Mouse (Mus musculus) embryonic stem cell, embryonic (primary cell): ENCODE results near the gene Nob1.

Experiments used
- CTCF ChIA-PET, 4 experiments: fragments of 300-600 bp in 2 of 4; fragments of 350-600 bp in 2 of 4; sonication (Branson Sonifier 250); formaldehyde crosslinking; loops; one replicate each; lab custom pipeline; 2022; ENCODE audit warnings: inconsistent platforms in 2 of 4; lab: Charles Lee
- POLR2A ChIA-PET, 4 experiments: fragments of 300-600 bp in 2 of 4; fragments of 350-600 bp in 2 of 4; sonication (Branson Sonifier 250); formaldehyde crosslinking; loops; one replicate each; lab custom pipeline; 2022; ENCODE audit warnings: antibody characterized with exemption in 4 of 4, inconsistent platforms in 1 of 4; lab: Charles Lee

Nob1 gene

DNA sequence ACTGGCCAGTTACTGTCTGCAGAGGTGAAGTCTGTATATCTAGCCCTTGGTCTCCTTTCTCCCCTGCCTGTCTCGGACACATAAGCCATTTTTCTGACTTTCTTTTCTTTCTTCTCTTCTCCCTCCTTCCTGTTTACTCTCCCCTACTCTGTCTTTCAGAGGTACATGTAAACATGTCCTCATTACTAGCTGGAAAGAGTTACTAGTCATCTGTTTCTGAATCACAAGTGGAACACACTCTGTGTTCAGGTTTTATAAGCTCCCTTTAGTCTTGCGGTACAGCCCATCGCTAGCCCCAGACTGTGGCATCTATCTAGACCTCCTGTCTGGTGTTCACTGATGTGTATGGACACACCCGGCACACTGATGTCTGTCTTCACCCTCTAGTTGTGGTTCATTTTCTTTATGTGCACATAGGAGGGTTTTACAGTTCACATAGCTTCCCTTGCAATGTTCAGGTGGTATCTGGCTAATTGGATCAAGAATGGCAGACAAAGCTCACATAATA is 23.6 kb upstream of the Nob1 start:
- CTCF ChIA-PET: interaction anchor here in 3 of 4 experiments (0.7 to 2.1 kb wide), 6 partner anchors 10 to 128 kb away, joined by 3 to 10 read pairs (median 4); partner anchors contain the start of gene Nob1 (in 1 of the 3)
- POLR2A ChIA-PET: interaction anchor here (0.5 to 8.4 kb wide), 35 partner anchors 9 to 1594 kb away, joined by 3 to 52 read pairs (median 4); partner anchors contain the start of genes Nqo1 (in 2 of the 4), Nob1 (in 1 of the 4) and Wwp2 (in 1 of the 4)

GRCm38 (mm10) chr8:107447713-107448112 is 22.9 kb upstream of the Nob1 start:
- ChIA-PET CTCF (interaction anchor here in 3 of 4 experiments (0.6 to 2.1 kb wide), 5 partner anchors 15 to 129 kb away, joined by 3 to 10 read pairs (median 3); partner anchors contain the start of gene Nob1 (in 1 of the 3)), POLR2A (interaction anchor here in 3 of 4 experiments (0.6 to 8.4 kb wide), 23 partner anchors 7 to 234 kb away, joined by 3 to 52 read pairs (median 4); partner anchors contain the start of genes Nqo1 (in 2 of the 3), Nob1 (in 1 of the 3) and Wwp2 (in 1 of the 3))

- ChIA-PET CTCF (no interaction called here), POLR2A (interaction anchor here in 1 of 4 experiments (1.1 to 4.5 kb wide), 4 partner anchors 10 to 41 kb away, joined by 3 to 27 read pairs (median 4); partner anchors contain the start of gene Nqo1)
Observed at GRCm38 (mm10) chr8:107444626-107445025, 19.8 kb upstream of the Nob1 start.

GRCm38 (mm10) chr8:107439880-107440625 is 15.2 kb upstream of the Nob1 start:
- ChIA-PET CTCF (interaction anchor here in 1 of 4 experiments (0.6 kb wide), 1 partner anchor 355 kb away, joined by 3 read pairs; no protein-coding TSS in a partner anchor), POLR2A (interaction anchor here in 3 of 4 experiments (0.7 to 6.2 kb wide), 3 partner anchors 10 to 87 kb away, joined by 3 to 52 read pairs (median 3); partner anchors contain the start of gene Nob1 (in 1 of the 3))

GRCm38 (mm10) chr8:107437711-107438110 is 12.9 kb upstream of the Nob1 start:
- CTCF ChIA-PET: interaction anchor here in 1 of 4 experiments (0.6 kb wide), 1 partner anchor 139 kb away, joined by 3 read pairs; no protein-coding TSS in a partner anchor
- POLR2A ChIA-PET: interaction anchor here (0.5 to 6.2 kb wide), 22 partner anchors 9 to 1925 kb away, joined by 3 to 52 read pairs (median 6); partner anchors contain the start of genes Nob1 (in 2 of the 4) and Nqo1 (in 1 of the 4)

GRCm38 (mm10) chr8:107436841-107437421 is 12.1 kb upstream of the Nob1 start:
- POLR2A ChIA-PET: interaction anchor here (0.5 to 6.2 kb wide), 25 partner anchors 10 to 1924 kb away, joined by 3 to 52 read pairs (median 6); partner anchors contain the start of genes Nob1 (in 2 of the 4) and Nqo1 (in 1 of the 4)
- CTCF ChIA-PET: no interaction called here

DNA sequence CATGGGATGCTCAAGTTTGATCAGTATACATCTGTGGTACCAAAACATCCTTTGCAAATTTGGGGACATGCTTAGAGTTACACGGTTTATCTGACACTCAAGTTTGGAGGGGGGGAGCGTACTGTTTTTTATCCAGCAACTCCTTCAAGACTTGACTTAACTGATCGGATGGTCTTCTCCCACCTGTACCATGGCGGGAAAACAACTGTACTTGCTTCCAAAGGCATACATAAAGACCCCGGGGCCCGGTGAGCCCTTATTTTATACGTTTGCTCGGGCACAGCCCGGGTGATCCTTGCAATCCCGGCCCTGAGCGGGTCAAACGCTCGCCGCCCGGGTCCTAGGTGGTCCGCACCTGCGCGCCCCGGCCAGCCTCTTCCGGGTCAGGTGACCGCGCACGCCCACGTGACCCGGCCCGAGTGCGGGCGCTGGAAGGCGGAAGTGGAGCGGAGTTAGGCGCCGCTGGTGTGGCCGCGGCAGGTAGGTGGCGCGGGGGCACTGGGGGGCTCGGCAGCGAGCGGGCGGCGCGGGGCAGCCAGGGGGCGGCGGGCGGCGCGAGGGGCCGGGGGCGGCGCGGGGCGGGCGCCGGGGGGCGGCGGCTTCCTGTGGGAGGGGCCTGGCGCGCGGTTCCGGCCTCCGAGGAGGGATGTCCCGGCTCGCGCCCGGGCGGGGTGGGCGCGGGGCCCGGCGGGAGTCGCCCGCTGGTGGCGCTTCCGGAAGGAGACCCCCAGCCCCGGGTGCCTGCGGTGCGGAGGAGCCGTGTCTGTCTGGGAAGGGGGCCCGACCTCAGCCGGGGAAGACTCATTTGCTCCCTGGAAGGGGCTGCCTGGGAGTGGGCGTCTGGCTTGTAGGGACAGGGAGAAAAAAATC is 11.3 kb upstream of the Nob1 start, which contains the start of gene Wwp2:
Gene Wwp2, plus strand, starts transcription at position 404 of the 870 bp plus-strand sequence.
- CTCF ChIA-PET: interaction anchor here in 1 of 4 experiments (0.7 kb wide), 1 partner anchor 11 kb away, joined by 3 read pairs; no protein-coding TSS in a partner anchor
- POLR2A ChIA-PET: interaction anchor here (0.5 to 2.3 kb wide), 17 partner anchors 11 to 1469 kb away, joined by 3 to 18 read pairs (median 5); partner anchors contain the start of genes Nob1 (in 1 of the 4) and Nqo1 (in 1 of the 4)

GRCm38 (mm10) chr8:107435421-107435961 is 10.6 kb upstream of the Nob1 start:
- CTCF ChIA-PET: interaction anchor here in 1 of 4 experiments (0.7 kb wide), 1 partner anchor 10 kb away, joined by 3 read pairs; no protein-coding TSS in a partner anchor
- POLR2A ChIA-PET: interaction anchor here in 2 of 4 experiments (0.5 to 2.0 kb wide), 8 partner anchors 12 to 1468 kb away, joined by 3 to 7 read pairs (median 4); no protein-coding TSS in a partner anchor

- POLR2A ChIA-PET: interaction anchor here in 3 of 4 experiments (0.6 to 25.8 kb wide), 5 partner anchors 19 to 323 kb away, joined by 3 to 394 read pairs (median 3); partner anchors contain the start of gene Nqo1 (in 3 of the 3)
Observed at GRCm38 (mm10) chr8:107430821-107431220, 6.0 kb upstream of the Nob1 start.

GRCm38 (mm10) chr8:107425230-107425597 is 363 bp upstream of the Nob1 start:
- POLR2A ChIA-PET: interaction anchor here (0.6 to 25.8 kb wide), 43 partner anchors 9 to 377 kb away, joined by 3 to 394 read pairs (median 3); partner anchors contain the start of genes Nqo1 (in 3 of the 4) and Pdf (in 1 of the 4)
- CTCF ChIA-PET: interaction anchor here (0.5 to 2.2 kb wide), 30 partner anchors 9 to 340 kb away, joined by 3 to 14 read pairs (median 4); partner anchors contain the start of genes Nqo1 (in 2 of the 4) and Psmd7 (in 1 of the 4)

More at GRCm38 (mm10) chr8:107430821-107431220, 6.0 kb upstream of the Nob1 start:
- CTCF ChIA-PET: interaction anchor here in 2 of 4 experiments (0.9 to 1.3 kb wide), 2 partner anchors 35 to 123 kb away, joined by 3 read pairs; no protein-coding TSS in a partner anchor

GRCm38 (mm10) chr8:107424176-107424575 is 675 bp downstream of the Nob1 start:
- CTCF ChIA-PET: interaction anchor here (0.6 to 2.2 kb wide), 22 partner anchors 8 to 338 kb away, joined by 3 to 14 read pairs (median 4); partner anchors contain the start of gene Nqo1 (in 2 of the 4)
- POLR2A ChIA-PET: interaction anchor here (0.5 to 25.8 kb wide), 36 partner anchors 8 to 376 kb away, joined by 3 to 394 read pairs (median 4); partner anchors contain the start of genes Nqo1 (in 3 of the 4), Pdf (in 1 of the 4) and Wwp2 (in 1 of the 4)

GRCm38 (mm10) chr8:107417001-107417400 is 7.8 kb downstream of the Nob1 start:
- POLR2A ChIA-PET: interaction anchor here (0.6 to 25.8 kb wide), 11 partner anchors 8 to 234 kb away, joined by 3 to 394 read pairs (median 4); partner anchors contain the start of genes Nob1 (in 4 of the 4) and Nqo1 (in 1 of the 4)

GRCm38 (mm10) chr8:107413881-107414280 is 11.0 kb downstream of the Nob1 start:
- ChIA-PET POLR2A (interaction anchor here in 3 of 4 experiments (0.6 to 25.8 kb wide), 8 partner anchors 7 to 1160 kb away, joined by 3 to 394 read pairs (median 8); partner anchors contain the start of genes Nob1 (in 2 of the 3) and Nqo1 (in 1 of the 3)), CTCF (interaction anchor here (0.6 to 3.0 kb wide), 7 partner anchors 8 to 158 kb away, joined by 3 to 13 read pairs (median 4); partner anchors contain the start of gene Nob1 (in 2 of the 4))

More at GRCm38 (mm10) chr8:107417001-107417400, 7.8 kb downstream of the Nob1 start:
- CTCF ChIA-PET: interaction anchor here in 3 of 4 experiments (0.7 to 3.0 kb wide), 3 partner anchors 8 to 111 kb away, joined by 3 to 13 read pairs (median 4); partner anchors contain the start of gene Nob1 (in 2 of the 3)

GRCm38 (mm10) chr8:107412552-107412951 is 12.3 kb downstream of the Nob1 start:
- CTCF ChIA-PET: interaction anchor here in 3 of 4 experiments (0.7 to 2.4 kb wide), 6 partner anchors 10 to 1853 kb away, joined by 3 to 14 read pairs (median 5); partner anchors contain the start of genes Nob1 (in 1 of the 3) and Nqo1 (in 1 of the 3)
- POLR2A ChIA-PET: interaction anchor here (0.7 to 25.8 kb wide), 11 partner anchors 6 to 268 kb away, joined by 3 to 394 read pairs (median 4); partner anchors contain the start of genes Nob1 (in 3 of the 4) and Nqo1 (in 3 of the 4)

DNA sequence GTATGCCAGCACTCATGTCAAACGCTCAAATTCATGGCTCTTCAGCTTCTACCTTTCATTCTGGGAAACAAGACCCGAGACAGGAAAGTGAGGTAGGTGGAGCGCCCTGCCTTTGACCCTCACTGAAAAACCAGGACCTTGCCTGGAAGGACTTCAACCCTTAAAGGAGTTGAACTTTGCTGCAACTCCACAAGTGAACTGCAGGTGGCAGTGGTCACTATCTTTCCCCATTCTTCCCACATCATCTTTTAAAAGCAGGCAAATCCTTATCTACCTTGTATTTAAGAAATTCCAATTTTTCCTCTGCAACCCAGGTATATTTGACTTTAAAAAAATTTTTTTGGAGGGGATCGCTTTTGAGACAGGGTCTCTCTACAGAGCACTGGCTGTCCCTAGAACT is 13.5 kb downstream of the Nob1 start:
- ChIA-PET POLR2A (interaction anchor here in 3 of 4 experiments (0.6 to 25.8 kb wide), 8 partner anchors 5 to 1869 kb away, joined by 3 to 394 read pairs (median 6); partner anchors contain the start of genes Nob1 (in 2 of the 3) and Nqo1 (in 2 of the 3)), CTCF (interaction anchor here (0.6 to 2.3 kb wide), 8 partner anchors 8 to 56 kb away, joined by 3 to 7 read pairs (median 4); partner anchors contain the start of genes Nob1 (in 2 of the 4) and Nqo1 (in 1 of the 4))
